ENCODE assay signal across 8 mouse cellular contexts in genomic region chr3:143599120-143599519, GRCm38 (mm10).
DNase-seq lines count a peak whose midpoint lies in the region; ATAC-seq and TF ChIP-seq lines count a peak whose summit lies in the region.

No protein-coding gene starts in this region.

- H3K36me3 ChIP-seq in intestine, postnatal 0 days (ENCODE audit: control insufficient read depth, insufficient read depth) = no peaks in the 10 kb centered on the region
- H3K36me3 ChIP-seq in intestine, embryonic 16.5 days (ENCODE audit: control insufficient read depth, insufficient read depth, low read length) = no peaks in the 10 kb centered on the region
- H3K36me3 ChIP-seq in liver, embryonic 14.5 days (replicated peaks; ENCODE audit: control insufficient read depth, insufficient read depth, low read depth) = no peaks in the 10 kb centered on the region

- no peak overlapping the region for H3K9ac ChIP-seq in intestine, postnatal 0 days (ENCODE audit: low read depth, low read length)
- H3K9ac ChIP-seq in intestine, embryonic 16.5 days (ENCODE audit: low read depth, low read length) = no peak overlapping the region
- H3K9ac ChIP-seq in liver, embryonic 14.5 days (replicated peaks) = no peak overlapping the region

- TF ChIP-seq CTCF in intestine, postnatal 0 days (IDR thresholded peaks at IDR 0.05; ENCODE audit: low read depth) = peak; percentile 74
- TF ChIP-seq CTCF in Patski (IDR thresholded peaks at IDR 0.05) = peak; percentile 83
- TF ChIP-seq CTCF in embryonic fibroblast, embryonic 13.5 days (IDR thresholded peaks at IDR 0.05; ENCODE audit: borderline replicate concordance, insufficient read depth, low read length) = peak; percentile 28; the same call in 1 of the 2 replicates
- TF ChIP-seq CTCF in liver, embryonic 14.5 days (IDR thresholded peaks at IDR 0.05; ENCODE audit: low read depth) = peak; percentile 44

- in situ Hi-C loops in Patski (cut with MboI; ENCODE audit: low pct_unique_long_range_greater_than_20kb) = loop anchor here (5.0 kb wide), 1 partner anchor 603 kb away; no protein-coding TSS in a partner anchor

- POLR2A ChIA-PET in Patski (lab: Charles Lee) = no interaction called here

- H3K4me1 ChIP-seq in intestine, postnatal 0 days (replicated peaks; ENCODE audit: control insufficient read depth, insufficient read depth, low read length) = peaks cover 7% of the 10 kb centered on the region; the same call in 1 of the 2 replicates
- H3K4me1 ChIP-seq in intestine, embryonic 16.5 days (ENCODE audit: control insufficient read depth, insufficient read depth, low read length) = peaks cover 12% of the 10 kb centered on the region
- no peaks in the 10 kb centered on the region for H3K4me1 ChIP-seq in embryonic fibroblast, embryonic 13.5 days (ENCODE audit: control insufficient read depth, insufficient read depth, low read length)
- H3K4me1 ChIP-seq in liver, embryonic 14.5 days (replicated peaks; ENCODE audit: control insufficient read depth in 2 of 2, insufficient read depth in 2 of 2, low read length in 1 of 2) = no peaks in the 10 kb centered on the region

- no peak for TF ChIP-seq EP300 in liver, embryonic 14.5 days (IDR thresholded peaks at IDR 0.05; ENCODE audit: low read depth)

- no peak overlapping the region for H3K4me2 ChIP-seq in intestine, postnatal 0 days (replicated peaks; ENCODE audit: low read depth)
- H3K4me2 ChIP-seq in intestine, embryonic 16.5 days (ENCODE audit: low read depth, low read length) = no peak overlapping the region
- H3K4me2 ChIP-seq in liver, embryonic 14.5 days (ENCODE audit: low read depth) = no peak overlapping the region

- no peaks in the 10 kb centered on the region for H3K9me3 ChIP-seq in intestine, postnatal 0 days (ENCODE audit: control insufficient read depth)
- no peaks in the 10 kb centered on the region for H3K9me3 ChIP-seq in intestine, embryonic 16.5 days (ENCODE audit: control insufficient read depth, low read length)
- H3K9me3 ChIP-seq in liver, embryonic 14.5 days (ENCODE audit: control insufficient read depth, low read length) = no peaks in the 10 kb centered on the region

- H3K27ac ChIP-seq in intestine, postnatal 0 days (ENCODE audit: low read depth, low read length) = no peak overlapping the region
- H3K27ac ChIP-seq in intestine, embryonic 16.5 days (ENCODE audit: low read length) = no peak overlapping the region
- H3K27ac ChIP-seq in embryonic fibroblast, embryonic 13.5 days (ENCODE audit: insufficient read depth, low read length) = no peak overlapping the region
- H3K27ac ChIP-seq in liver, embryonic 14.5 days = no peak overlapping the region

- no peak for TF ChIP-seq POLR2A in embryonic fibroblast, embryonic 13.5 days (IDR thresholded peaks at IDR 0.05; ENCODE audit: low read depth, low read length)

- peak; percentile 22 for DNase-seq in Patski (ENCODE audit: low read depth, low spot score)
- no peak for DNase-seq in liver, embryonic 14.5 days (ENCODE audit: low read depth in 3 of 3, low spot score in 3 of 3)
- peak; percentile 14 to 56 for DNase-seq in spleen, postnatal 14 days (ENCODE audit: low spot score in 2 of 2)
- DNase-seq in frontal cortex, postnatal 36 days (ENCODE audit: low spot score in 2 of 2) = no peak
- no peak for DNase-seq in right cerebral cortex, adult 2 months (ENCODE audit: low spot score in 2 of 2)

- no peak overlapping the region for H3K4me3 ChIP-seq in intestine, postnatal 0 days (ENCODE audit: low read depth, low read length)
- no peak overlapping the region for H3K4me3 ChIP-seq in intestine, embryonic 16.5 days (ENCODE audit: low read length)
- H3K4me3 ChIP-seq in embryonic fibroblast, embryonic 13.5 days (ENCODE audit: insufficient read depth, low read length) = no peak overlapping the region
- H3K4me3 ChIP-seq in liver, embryonic 14.5 days (ENCODE audit: insufficient read depth in 1 of 2, low read depth in 2 of 2, low read length in 2 of 2) = no peak overlapping the region

- no peaks in the 10 kb centered on the region for H3K27me3 ChIP-seq in intestine, postnatal 0 days (replicated peaks; ENCODE audit: control insufficient read depth, insufficient read depth, low read length)
- H3K27me3 ChIP-seq in intestine, embryonic 16.5 days (replicated peaks; ENCODE audit: control insufficient read depth, insufficient read depth, low read length) = no peaks in the 10 kb centered on the region
- no peaks in the 10 kb centered on the region for H3K27me3 ChIP-seq in Patski
- no peaks in the 10 kb centered on the region for H3K27me3 ChIP-seq in liver, embryonic 14.5 days (ENCODE audit: control insufficient read depth, insufficient read depth, low read length)

- 39% methylated on average over 2 of the region's 2 CpGs for WGBS in intestine, postnatal 0 days
- 39% methylated on average over 2 of the region's 2 CpGs for WGBS in intestine, embryonic 16.5 days
- WGBS in liver, embryonic 14.5 days (ENCODE audit: insufficient replicate concordance) = 25% methylated on average over 2 of the region's 2 CpGs

- CTCF ChIA-PET in Patski (lab: Charles Lee) = interaction anchor here (0.7 to 2.1 kb wide), 11 partner anchors 9 to 608 kb away, joined by 3 to 11 read pairs (median 3); no protein-coding TSS in a partner anchor

- no peak for ATAC-seq in intestine, postnatal 0 days
- no peak for ATAC-seq in intestine, embryonic 16.5 days
- ATAC-seq in Patski = peak; percentile 26
- no peak for ATAC-seq in liver, embryonic 14.5 days (ENCODE audit: insufficient read depth)

Comparison
In these comparisons a context has a peak if more than half of its experiments do, and no peak if none do; other contexts are left out.
1. CTCF ChIP-seq: peak in every context shown above with its lines; median percentile 83 in Patski; 74 in intestine, postnatal 0 days; 44 in liver, embryonic 14.5 days; 28 in embryonic fibroblast, embryonic 13.5 days.
2. DNase-seq: peak in Patski (single experiment) and spleen, postnatal 14 days (2 of 2); none in liver, embryonic 14.5 days (0 of 3), frontal cortex, postnatal 36 days (0 of 2) and right cerebral cortex, adult 2 months (0 of 2).